Mouse (Mus musculus) testis, adult 2 months (tissue): Measurements from ENCODE around the gene C2cd4c. TPM values are rescaled to one million over a fixed set of nuclear protein-coding genes. Genes with fewer than 3 reads are reported as not detected.

Experiments
- H3K27ac ChIP-seq: fragments of 200-500 bp; 2 replicates; pipeline ENCODE4 v1.5.1; 2012; ENCODE audit warnings: low read depth, low read length; ENCODE audit not compliant: control insufficient read depth, insufficient read depth
- H3K27me3 ChIP-seq: fragments of 200-500 bp; 2 replicates; pipeline ENCODE4 v1.6.1; 2012; ENCODE audit warnings: mild to moderate bottlenecking, low read length, moderate library complexity; ENCODE audit not compliant: control insufficient read depth, insufficient read depth
- H3K36me3 ChIP-seq: fragments of 200-500 bp; 2 replicates; pipeline ENCODE4 v1.6.1; 2012; ENCODE audit warnings: mild to moderate bottlenecking, low read length; ENCODE audit not compliant: control insufficient read depth, insufficient read depth
- H3K4me1 ChIP-seq: fragments of 200-500 bp; 2 replicates; pipeline ENCODE4 v1.6.1; 2012; ENCODE audit warnings: low read length; ENCODE audit not compliant: control insufficient read depth, insufficient read depth
- H3K4me3 ChIP-seq: fragments of 200-500 bp; 2 replicates; pipeline ENCODE4 v1.5.1; 2012; ENCODE audit warnings: low read depth, mild to moderate bottlenecking, low read length, moderate library complexity, mixed read lengths; ENCODE audit not compliant: control insufficient read depth
- CTCF ChIP-seq: fragments of 200-500 bp; IDR thresholded peaks from 2 replicates; pipeline ENCODE4 v1.5.1; 2012; ENCODE audit warnings: low read depth, mild to moderate bottlenecking, inconsistent platforms, low read length, moderate library complexity; ENCODE audit not compliant: control insufficient read depth, insufficient read depth, insufficient replicate concordance
- POLR2A ChIP-seq: fragments of 200-500 bp; IDR thresholded peaks from 2 replicates; pipeline ENCODE4 v1.6.1; 2012; ENCODE audit warnings: low read depth, mild to moderate bottlenecking, inconsistent platforms, low read length, moderate library complexity; ENCODE audit not compliant: control insufficient read depth
- polyA plus RNA-seq: library from polyadenylated mRNA; depleted of rRNA; stranded (reverse); fragments of >200 nt; gene quantifications from 2 replicates; pipeline ENCODE4 v1.2.3, GENCODE M21; 2012

The C2cd4c gene
- polyA plus RNA-seq, 1 experiment: 1.5 TPM

GRCm38 (mm10) chr10:79578891-79579290, 34.9 kb downstream of the C2cd4c start:
- no peaks in the 10 kb centered on the region for H3K27me3 ChIP-seq
- no peaks in the 10 kb centered on the region for H3K36me3 ChIP-seq
- no peak for TF ChIP-seq POLR2A
- no peak for TF ChIP-seq CTCF
- no peak overlapping the region for H3K27ac ChIP-seq
- H3K4me3 ChIP-seq: no peak overlapping the region
- H3K4me1 ChIP-seq: no peaks in the 10 kb centered on the region; the same call in 1 of the 2 replicates

- Histone ChIP-seq H3K4me3 (no peak overlapping the region), H3K4me1 (no peaks in the 10 kb centered on the region; the same call in 1 of the 2 replicates), H3K27me3 (no peaks in the 10 kb centered on the region), H3K36me3 (no peaks in the 10 kb centered on the region), H3K27ac (no peak overlapping the region)
- no peak for TF ChIP-seq CTCF
- no peak for TF ChIP-seq POLR2A
Observed at GRCm38 (mm10) chr10:79578276-79578675, 35.5 kb downstream of the C2cd4c start.

GRCm38 (mm10) chr10:79577376-79577775, 36.4 kb downstream of the C2cd4c start:
- H3K4me1 ChIP-seq: no peaks in the 10 kb centered on the region; the same call in 1 of the 2 replicates
- H3K36me3 ChIP-seq: no peaks in the 10 kb centered on the region
- no peaks in the 10 kb centered on the region for H3K27me3 ChIP-seq
- no peak overlapping the region for H3K27ac ChIP-seq
- H3K4me3 ChIP-seq: no peak overlapping the region
- no peak for TF ChIP-seq CTCF
- no peak for TF ChIP-seq POLR2A

- TF ChIP-seq CTCF: no peak
- TF ChIP-seq POLR2A: no peak
- Histone ChIP-seq H3K36me3 (no peaks in the 10 kb centered on the region), H3K27ac (no peak overlapping the region), H3K4me3 (no peak overlapping the region), H3K27me3 (no peaks in the 10 kb centered on the region), H3K4me1 (no peaks in the 10 kb centered on the region)
Observed at GRCm38 (mm10) chr10:79575754-79576153, 38.1 kb downstream of the C2cd4c start.

GRCm38 (mm10) chr10:79574796-79575195, 39.0 kb downstream of the C2cd4c start:
- Histone ChIP-seq H3K4me1 (no peaks in the 10 kb centered on the region), H3K27ac (no peak overlapping the region), H3K4me3 (no peak overlapping the region), H3K27me3 (no peaks in the 10 kb centered on the region), H3K36me3 (no peaks in the 10 kb centered on the region)
- TF ChIP-seq CTCF (no peak), POLR2A (no peak)

- no peaks in the 10 kb centered on the region for H3K27me3 ChIP-seq
- H3K4me1 ChIP-seq: no peaks in the 10 kb centered on the region
- TF ChIP-seq CTCF (no peak), POLR2A (no peak)
- no peaks in the 10 kb centered on the region for H3K36me3 ChIP-seq
- H3K4me3 ChIP-seq: no peak overlapping the region
- H3K27ac ChIP-seq: no peak overlapping the region
Observed at GRCm38 (mm10) chr10:79574350-79574749, 39.5 kb downstream of the C2cd4c start.

GRCm38 (mm10) chr10:79573611-79574010, 40.2 kb downstream of the C2cd4c start:
- Histone ChIP-seq H3K36me3 (no peaks in the 10 kb centered on the region), H3K27me3 (no peaks in the 10 kb centered on the region), H3K27ac (no peak overlapping the region), H3K4me3 (no peak overlapping the region), H3K4me1 (no peaks in the 10 kb centered on the region)
- TF ChIP-seq POLR2A (no peak), CTCF (no peak)

- Histone ChIP-seq H3K4me1 (no peaks in the 10 kb centered on the region), H3K27ac (no peak overlapping the region), H3K27me3 (no peaks in the 10 kb centered on the region), H3K36me3 (no peaks in the 10 kb centered on the region), H3K4me3 (no peak overlapping the region)
- TF ChIP-seq POLR2A: no peak
- TF ChIP-seq CTCF: no peak
Observed at GRCm38 (mm10) chr10:79571314-79571713, 42.5 kb downstream of the C2cd4c start.
